Mouse (Mus musculus) megakaryocyte, adult 5-6 weeks (primary cell): Measurements from ENCODE around the gene Ddx55. TPM values are rescaled to one million over a fixed set of nuclear protein-coding genes. Genes with fewer than 3 reads are reported as not detected.
"Not testable (repeated sequence)": the region's sequence is repeated elsewhere in the genome, so short reads cannot be mapped to it uniquely, and the experiment has no call there.

Source experiments
- ATAC-seq: 2 replicates; pipeline ENCODE4 v1.8.0; 2016; ENCODE audit warnings: mild to moderate bottlenecking, inconsistent platforms; ENCODE audit not compliant: poor library complexity, severe bottlenecking
- total RNA-seq, 2 experiments: library from RNA; stranded (forward) in 1 of 2; stranded (reverse) in 1 of 2; fragments of 153-499, 151-499 nt in 1 of 2; fragments of 221-1000, 200-1000 nt in 1 of 2; gene quantifications; 2 replicates each; pipeline versions ENCODE4 v1.2.3 to v1.2.4; 2015 to 2017

The Ddx55 gene
- total RNA-seq, 2 experiments from 2014 or later: 6.5 to 15.1 TPM

GRCm38 (mm10) chr5:124538813-124539792, 13.6 kb upstream of the Ddx55 start:
- peak; percentile 34 for ATAC-seq

DNA sequence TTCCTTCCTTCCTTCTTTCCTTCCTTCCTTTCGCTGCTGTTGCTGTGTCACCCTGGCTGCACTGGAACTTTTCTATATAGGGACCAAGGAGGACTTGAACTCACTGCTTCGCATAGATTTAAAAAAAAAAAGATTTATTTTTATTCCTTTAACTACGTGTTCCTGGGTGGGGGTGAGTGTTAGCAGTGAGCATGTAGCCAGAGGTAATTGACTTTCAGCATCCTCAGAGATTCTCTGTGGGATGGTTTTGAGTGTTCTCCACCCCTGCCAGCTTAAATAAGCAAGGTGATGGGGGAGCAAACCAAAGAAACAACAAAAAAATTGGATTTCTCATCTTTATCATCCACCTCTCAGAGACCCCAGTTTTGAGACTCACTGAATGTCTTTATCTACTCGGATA, 12.8 kb upstream of the Ddx55 start:
- no peak for ATAC-seq

- ATAC-seq: peak; percentile 94
Measured at GRCm38 (mm10) chr5:124540383-124540786, 12.3 kb upstream of the Ddx55 start, which contains the start of gene Tmed2. Tmed2 (plus strand) TSS chr5:124540695.

DNA sequence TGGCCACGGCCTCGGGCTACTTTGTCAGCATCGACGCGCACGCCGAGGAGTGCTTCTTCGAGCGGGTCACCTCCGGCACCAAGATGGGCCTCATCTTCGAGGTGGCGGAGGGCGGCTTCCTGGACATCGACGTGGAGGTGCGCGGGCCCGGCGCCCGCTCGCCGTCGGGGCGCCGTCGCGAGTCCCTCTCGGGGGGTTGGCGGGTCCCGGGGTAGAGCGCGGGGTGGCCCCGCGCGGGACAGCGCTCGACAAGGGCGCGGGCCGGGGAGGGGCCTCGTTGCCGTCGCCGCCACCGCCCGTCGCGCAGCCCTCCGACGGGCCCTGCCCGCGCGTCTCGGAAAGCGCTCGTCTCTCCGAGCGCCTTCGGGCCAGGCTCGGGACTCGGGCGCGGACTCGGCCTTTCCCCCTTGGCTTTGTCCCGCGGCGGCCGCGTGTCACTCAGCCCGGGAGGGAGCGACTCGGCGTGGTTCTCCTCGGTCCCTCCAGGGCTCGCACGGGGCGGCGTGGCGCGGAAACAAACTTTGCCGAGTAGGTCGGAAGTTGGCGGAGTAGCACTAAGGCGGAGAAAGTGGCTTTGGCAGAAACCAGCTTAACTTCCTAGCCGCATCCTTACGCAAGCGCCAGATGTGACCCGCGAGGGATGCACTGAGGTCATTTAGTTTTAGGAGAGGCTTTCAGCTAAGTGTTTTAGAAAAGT, 11.6 kb upstream of the Ddx55 start:
- ATAC-seq: peak; percentile 36

GRCm38 (mm10) chr5:124541602-124541973, 11.1 kb upstream of the Ddx55 start:
- no peak for ATAC-seq

DNA sequence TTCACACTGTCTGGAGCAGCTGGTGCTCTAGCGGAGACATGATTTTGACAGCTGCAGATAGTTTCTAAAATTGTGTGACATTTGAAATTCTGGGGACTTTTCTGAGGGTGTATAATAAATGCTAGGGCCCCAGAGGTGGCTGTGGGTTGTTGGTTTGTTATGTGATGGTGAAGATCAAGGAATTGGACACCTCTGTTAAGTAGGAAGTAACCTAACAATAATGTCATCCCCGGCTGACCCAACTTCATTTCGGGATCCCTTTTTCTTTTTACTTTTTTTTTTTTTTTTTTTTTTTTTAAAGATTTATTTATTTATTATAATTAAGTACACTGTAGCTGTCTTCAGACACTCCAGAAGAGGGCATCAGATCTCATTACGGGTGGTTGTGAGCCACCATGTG, 1.9 kb upstream of the Ddx55 start:
- not testable (repeated sequence) for ATAC-seq

DNA sequence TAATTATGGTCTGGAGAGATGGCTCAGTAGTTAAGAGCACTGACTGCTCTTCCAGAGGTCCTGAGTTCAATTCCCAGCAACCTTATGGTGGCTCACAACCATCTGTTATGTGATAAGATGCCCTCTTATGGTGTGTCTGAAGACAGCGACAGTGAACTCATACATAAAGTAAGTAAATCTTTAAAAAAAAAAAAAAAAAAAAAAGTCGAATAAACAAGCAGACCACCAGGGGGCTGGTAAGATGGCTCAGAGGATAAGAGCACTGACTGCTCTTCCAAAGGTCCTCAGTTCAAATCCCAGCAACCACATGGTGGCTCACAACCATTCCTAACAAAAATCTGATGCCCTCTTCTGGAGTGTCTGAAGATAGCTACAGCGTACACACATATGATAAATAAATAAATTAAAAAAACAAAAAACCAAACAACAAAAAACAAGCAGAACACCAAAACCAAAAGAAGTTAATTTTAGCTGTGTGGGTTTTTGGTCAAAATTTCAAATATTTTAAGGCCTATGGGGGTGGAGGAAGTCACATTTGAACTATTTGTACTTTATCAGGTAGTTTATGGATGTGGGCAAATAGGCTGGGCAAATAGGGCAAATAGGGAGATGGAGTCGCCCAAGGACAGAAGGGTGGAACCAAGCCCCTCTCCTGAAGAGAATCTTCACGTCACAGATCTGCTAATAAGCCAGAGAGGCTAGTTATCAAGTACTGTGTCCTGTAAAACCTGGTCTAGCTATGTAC, 1.1 kb upstream of the Ddx55 start:
- not testable (repeated sequence) for ATAC-seq

DNA sequence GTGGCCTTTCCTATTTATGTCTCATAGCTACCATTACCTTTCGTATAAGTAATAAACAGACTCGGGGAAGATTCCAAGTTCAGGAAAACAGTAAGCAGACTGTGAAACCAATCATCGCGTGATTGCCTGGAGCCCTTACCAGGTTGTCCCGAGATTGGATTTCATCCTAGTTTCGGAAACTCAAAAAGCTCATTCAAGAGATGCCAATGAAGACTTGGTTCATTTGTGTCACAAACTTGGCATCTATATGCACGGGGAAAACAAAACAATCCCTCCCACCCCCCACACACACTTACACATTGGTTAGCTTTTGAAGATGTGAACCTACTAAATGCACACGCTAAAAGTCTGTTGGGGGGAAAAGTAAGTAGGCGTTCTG, 581 bp upstream of the Ddx55 start:
- no peak for ATAC-seq

DNA sequence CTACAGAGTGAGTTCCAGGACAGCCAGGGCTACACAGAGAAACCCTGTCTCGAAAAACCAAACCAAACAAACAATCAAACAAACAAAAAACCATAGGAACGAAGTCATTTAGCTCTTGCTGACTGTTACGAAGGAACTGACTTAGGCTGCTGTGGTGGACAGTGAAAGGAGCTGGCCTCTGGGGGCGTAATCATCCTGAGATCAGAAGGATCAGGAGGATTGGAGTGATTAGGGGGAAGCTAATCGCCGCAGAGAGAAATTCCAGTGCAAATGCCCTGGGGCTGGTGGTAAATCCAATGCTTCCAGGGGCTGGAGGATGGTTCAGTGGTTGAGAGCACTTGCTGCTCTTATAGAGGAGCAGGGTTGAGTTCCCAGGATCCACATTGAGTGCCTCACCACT, 943 bp downstream of the Ddx55 start:
- no peak for ATAC-seq

DNA sequence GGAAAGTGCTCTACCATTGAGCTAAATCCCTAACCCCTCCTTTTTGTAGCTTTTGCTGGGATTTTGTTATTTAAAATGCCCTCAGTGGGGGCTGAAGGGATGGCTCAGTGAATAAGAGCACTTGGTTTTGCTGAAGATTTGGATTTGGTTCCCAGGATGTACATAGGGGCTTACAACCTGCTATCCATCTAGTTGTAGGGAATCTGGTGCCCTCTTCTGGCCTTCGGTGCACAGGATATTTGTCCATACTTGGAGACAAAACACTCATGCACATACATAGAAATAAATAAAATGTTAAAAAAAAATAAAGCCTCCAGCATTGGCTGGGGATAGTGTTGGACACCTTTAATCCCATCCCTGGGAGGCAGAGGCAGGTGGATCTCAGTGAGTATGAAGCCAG, 2.5 kb downstream of the Ddx55 start:
- ATAC-seq: no peak

DNA sequence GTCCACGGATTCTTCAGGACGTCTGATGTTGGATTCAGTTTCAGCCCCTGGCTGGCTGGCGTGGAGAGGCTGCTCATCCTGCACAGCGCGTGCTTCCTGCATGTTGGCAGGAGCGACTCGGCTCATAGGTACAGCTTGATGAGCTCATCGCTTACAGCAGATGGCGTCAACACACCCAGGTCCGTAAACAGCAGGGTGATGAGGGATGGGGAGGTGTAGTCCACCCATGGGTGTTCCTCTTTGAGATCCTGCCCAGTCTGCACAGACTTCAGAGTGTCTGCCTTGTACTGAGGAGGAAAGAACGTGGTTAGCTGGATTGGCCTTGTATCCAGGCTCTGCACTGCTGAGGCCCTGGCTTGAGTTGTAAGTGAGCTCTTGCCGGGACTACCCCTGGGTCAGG, 18.4 kb downstream of the Ddx55 start:
- no peak for ATAC-seq

- ATAC-seq: no peak
Measured at GRCm38 (mm10) chr5:124575467-124575866, 22.8 kb downstream of the Ddx55 start.

- ATAC-seq: peak; percentile 97
Measured at GRCm38 (mm10) chr5:124578633-124579317, 26.1 kb downstream of the Ddx55 start, which contains the start of the genes Eif2b1 and Gtf2h3. Eif2b1 (minus strand) TSS chr5:124579131. Gtf2h3 (plus strand) TSS chr5:124579140.

DNA sequence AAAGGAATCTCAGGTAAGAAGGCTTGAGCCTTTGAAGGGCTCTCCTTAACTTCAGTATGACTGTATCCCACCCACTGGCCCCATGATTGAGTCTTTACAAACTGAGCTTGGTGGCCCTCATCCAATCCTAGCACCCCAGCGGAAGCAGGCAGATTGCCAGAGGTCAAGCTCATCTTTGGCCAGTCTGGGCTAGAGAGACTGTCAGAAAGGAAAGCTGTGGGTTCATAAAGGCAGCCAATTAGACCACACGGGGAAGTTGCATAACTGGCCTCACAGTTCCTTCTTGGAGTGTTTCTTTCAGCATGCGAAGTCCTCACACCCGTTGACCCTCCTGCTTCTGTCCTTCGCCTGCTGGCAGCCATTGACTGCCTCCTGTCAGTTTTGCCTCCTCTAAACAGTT, 29.9 kb downstream of the Ddx55 start:
- ATAC-seq: peak; percentile 63

DNA sequence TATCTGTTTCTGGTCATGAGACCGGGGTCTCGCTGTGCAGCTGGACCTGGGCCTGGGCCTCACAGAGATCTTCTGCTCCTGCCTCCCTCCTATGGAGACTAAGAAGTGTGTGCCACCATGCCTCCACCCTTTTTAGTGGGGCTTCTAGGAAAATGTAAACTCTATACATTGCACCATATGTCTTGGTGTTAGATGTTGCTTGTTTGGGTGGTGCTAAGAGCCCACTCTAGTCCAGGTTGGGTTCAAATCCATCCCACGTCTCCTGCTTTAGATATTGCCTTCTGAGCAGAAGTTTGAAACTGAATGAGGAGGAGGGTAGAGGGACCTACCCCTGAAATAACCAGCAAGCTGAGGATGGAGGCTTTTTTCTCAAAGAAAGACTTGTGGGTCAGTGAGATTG, 40.1 kb downstream of the Ddx55 start:
- ATAC-seq: no peak

- peak; percentile 68 for ATAC-seq
Measured at GRCm38 (mm10) chr5:124598224-124599174, 45.8 kb downstream of the Ddx55 start.

DNA sequence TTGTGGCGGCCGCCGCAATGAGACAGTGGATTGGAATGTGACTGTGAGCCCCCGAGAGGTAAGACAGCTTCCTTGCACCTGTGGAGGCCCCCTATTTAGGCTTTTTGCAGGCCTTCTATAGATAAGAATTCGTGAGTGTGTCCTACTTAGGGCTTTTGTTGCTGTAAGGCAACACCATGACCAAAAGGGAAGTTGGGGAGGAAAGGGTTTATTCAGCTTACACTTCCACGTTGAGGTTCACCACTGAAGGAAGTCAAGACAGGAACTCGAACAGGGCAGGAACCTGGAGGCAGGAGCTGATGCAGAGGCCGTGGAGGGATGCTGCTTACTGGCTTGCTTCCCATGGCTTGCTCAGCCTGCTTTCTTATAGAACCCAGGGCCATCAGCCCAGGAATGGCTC, 47.1 kb downstream of the Ddx55 start:
- not testable (repeated sequence) for ATAC-seq

DNA sequence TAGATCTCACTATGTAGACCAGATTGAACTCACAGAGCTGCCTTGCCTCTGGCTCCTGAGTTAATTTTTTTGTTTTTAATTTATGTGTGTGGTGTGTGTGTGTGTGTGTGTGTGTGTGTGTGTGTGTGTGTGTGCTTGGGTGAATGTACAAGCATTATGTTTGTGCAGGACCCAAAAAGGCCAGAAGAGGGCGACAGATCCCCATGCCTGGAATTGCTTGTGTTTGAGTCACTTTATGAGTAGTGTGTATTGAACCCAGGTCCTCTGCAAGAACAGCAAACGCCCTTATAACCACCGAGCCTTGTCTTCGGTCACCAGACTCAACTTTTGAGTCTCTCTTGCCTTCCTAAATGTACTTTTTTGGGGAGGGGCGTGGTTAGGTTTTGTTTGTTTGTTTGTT, 49.7 kb downstream of the Ddx55 start:
- peak; percentile 54 for ATAC-seq

GRCm38 (mm10) chr5:124604296-124604695, 51.6 kb downstream of the Ddx55 start:
- no peak for ATAC-seq
